Mouse (Mus musculus): ENCODE results near the gene Epha8. TPM values are rescaled to one million over a fixed set of nuclear protein-coding genes. Genes with fewer than 3 reads are reported as not detected.

The Epha8 gene
- polyA plus RNA-seq, 1 experiment: not detected

- TF ChIP-seq MYOD1 (IDR thresholded peaks at IDR 0.05; ENCODE audit: control insufficient read depth in 1 of 3, insufficient read length in 2 of 3, low read depth in 2 of 3) (no peak), USF1 (IDR thresholded peaks at IDR 0.05; ENCODE audit: low read depth) (no peak), MAX (IDR thresholded peaks at IDR 0.05; ENCODE audit: low read depth) (no peak), CEBPB (IDR thresholded peaks at IDR 0.05; ENCODE audit: insufficient read depth, poor library complexity, severe bottlenecking) (no peak), TCF12 (IDR thresholded peaks at IDR 0.05; ENCODE audit: insufficient read depth, poor library complexity, severe bottlenecking) (no peak), SRF (IDR thresholded peaks at IDR 0.05; ENCODE audit: control insufficient read depth, insufficient read length, low read depth) (no peak), E2F4 (IDR thresholded peaks at IDR 0.05; ENCODE audit: insufficient read depth) (no peak), MYOG (IDR thresholded peaks at IDR 0.05; ENCODE audit: control insufficient read depth in 1 of 3, insufficient read depth in 1 of 3, insufficient read length in 2 of 3, low read depth in 2 of 3) (no peak), POLR2AphosphoS2 (IDR thresholded peaks at IDR 0.05; ENCODE audit: insufficient read length, low read depth) (no peak), POLR2A (IDR thresholded peaks at IDR 0.05; ENCODE audit: insufficient read length, low read depth) (no peak), TCF3 (IDR thresholded peaks at IDR 0.05; ENCODE audit: insufficient read length, low read depth) (no peak), REST (IDR thresholded peaks at IDR 0.05; ENCODE audit: insufficient read depth, insufficient read length) (no peak)
- Histone ChIP-seq H3K4me2 (ENCODE audit: low read depth) (no peak overlapping the region), H3K4me3 (no peak overlapping the region), H3ac (ENCODE audit: control insufficient read depth, insufficient read length) (no peak overlapping the region), H3K79me2 (ENCODE audit: control insufficient read depth, insufficient read depth) (no peaks in the 10 kb centered on the region), H3K36me3 (ENCODE audit: control insufficient read depth, insufficient read depth) (no peaks in the 10 kb centered on the region), H3K27me3 (ENCODE audit: control insufficient read depth, insufficient read depth, insufficient read length) (peaks cover 67% of the 10 kb centered on the region)
Measured at GRCm38 (mm10) chr4:136894821-136895220, 61.8 kb downstream of the Epha8 start.

- Histone ChIP-seq H3ac (ENCODE audit: control insufficient read depth, insufficient read length) (no peak overlapping the region), H3K27me3 (ENCODE audit: control insufficient read depth, insufficient read depth, insufficient read length) (peaks cover 76% of the 10 kb centered on the region), H3K4me2 (ENCODE audit: low read depth) (no peak overlapping the region), H3K4me3 (no peak overlapping the region), H3K36me3 (ENCODE audit: control insufficient read depth, insufficient read depth) (no peaks in the 10 kb centered on the region), H3K79me2 (ENCODE audit: control insufficient read depth, insufficient read depth) (no peaks in the 10 kb centered on the region)
- TF ChIP-seq REST (IDR thresholded peaks at IDR 0.05; ENCODE audit: insufficient read depth, insufficient read length): no peak
- no peak for TF ChIP-seq E2F4 (IDR thresholded peaks at IDR 0.05; ENCODE audit: insufficient read depth)
- no peak for TF ChIP-seq POLR2A (IDR thresholded peaks at IDR 0.05; ENCODE audit: insufficient read length, low read depth)
- no peak for TF ChIP-seq CEBPB (IDR thresholded peaks at IDR 0.05; ENCODE audit: insufficient read depth, poor library complexity, severe bottlenecking)
- no peak for TF ChIP-seq SRF (IDR thresholded peaks at IDR 0.05; ENCODE audit: control insufficient read depth, insufficient read length, low read depth)
- TF ChIP-seq TCF3 (IDR thresholded peaks at IDR 0.05; ENCODE audit: insufficient read length, low read depth): no peak
Measured at GRCm38 (mm10) chr4:136893691-136894543, 62.7 kb downstream of the Epha8 start.

- no peak within 1 kb of the TSS for H3K4me2 ChIP-seq (ENCODE audit: low read depth)
- H3K36me3 ChIP-seq (ENCODE audit: control insufficient read depth, insufficient read depth): no peaks in the 10 kb centered on the region
- no peaks in the 10 kb centered on the region for H3K79me2 ChIP-seq (ENCODE audit: control insufficient read depth, insufficient read depth)
- no peak within 1 kb of the TSS for H3K4me3 ChIP-seq
- peaks cover 76% of the 10 kb centered on the region for H3K27me3 ChIP-seq (ENCODE audit: control insufficient read depth, insufficient read depth, insufficient read length)
- TF ChIP-seq POLR2AphosphoS2 (IDR thresholded peaks at IDR 0.05; ENCODE audit: insufficient read length, low read depth) (no peak), USF1 (IDR thresholded peaks at IDR 0.05; ENCODE audit: low read depth) (no peak), TCF3 (IDR thresholded peaks at IDR 0.05; ENCODE audit: insufficient read length, low read depth) (no peak), TCF12 (IDR thresholded peaks at IDR 0.05; ENCODE audit: insufficient read depth, poor library complexity, severe bottlenecking) (no peak), SRF (IDR thresholded peaks at IDR 0.05; ENCODE audit: control insufficient read depth, insufficient read length, low read depth) (no peak), MAX (IDR thresholded peaks at IDR 0.05; ENCODE audit: low read depth) (no peak), MYOG (IDR thresholded peaks at IDR 0.05; ENCODE audit: control insufficient read depth in 1 of 3, insufficient read depth in 1 of 3, insufficient read length in 2 of 3, low read depth in 2 of 3) (no peak), E2F4 (IDR thresholded peaks at IDR 0.05; ENCODE audit: insufficient read depth) (no peak), CEBPB (IDR thresholded peaks at IDR 0.05; ENCODE audit: insufficient read depth, poor library complexity, severe bottlenecking) (no peak), REST (IDR thresholded peaks at IDR 0.05; ENCODE audit: insufficient read depth, insufficient read length) (no peak), POLR2A (IDR thresholded peaks at IDR 0.05; ENCODE audit: insufficient read length, low read depth) (no peak), MYOD1 (IDR thresholded peaks at IDR 0.05; ENCODE audit: control insufficient read depth in 1 of 3, insufficient read length in 2 of 3, low read depth in 2 of 3) (no peak)
- no peak within 1 kb of the TSS for H3ac ChIP-seq (ENCODE audit: control insufficient read depth, insufficient read length)
Measured at GRCm38 (mm10) chr4:136892811-136893210, 63.8 kb downstream of the Epha8 start, which contains the start of gene C1qc. Gene C1qc, minus strand, starts transcription at chr4:136893065.

GRCm38 (mm10) chr4:136892371-136892770 lies 64.2 kb downstream of the Epha8 start:
- Histone ChIP-seq H3K4me2 (ENCODE audit: low read depth) (no peak overlapping the region), H3K27me3 (ENCODE audit: control insufficient read depth, insufficient read depth, insufficient read length) (peaks cover 76% of the 10 kb centered on the region), H3K79me2 (ENCODE audit: control insufficient read depth, insufficient read depth) (no peaks in the 10 kb centered on the region), H3ac (ENCODE audit: control insufficient read depth, insufficient read length) (no peak overlapping the region), H3K4me3 (no peak overlapping the region), H3K36me3 (ENCODE audit: control insufficient read depth, insufficient read depth) (no peaks in the 10 kb centered on the region)
- no peak for TF ChIP-seq REST (IDR thresholded peaks at IDR 0.05; ENCODE audit: insufficient read depth, insufficient read length)
- no peak for TF ChIP-seq TCF12 (IDR thresholded peaks at IDR 0.05; ENCODE audit: insufficient read depth, poor library complexity, severe bottlenecking)
- no peak for TF ChIP-seq E2F4 (IDR thresholded peaks at IDR 0.05; ENCODE audit: insufficient read depth)

GRCm38 (mm10) chr4:136891115-136891514 lies 65.5 kb downstream of the Epha8 start:
- H3K27me3 ChIP-seq (ENCODE audit: control insufficient read depth, insufficient read depth, insufficient read length): peaks cover 74% of the 10 kb centered on the region
- H3ac ChIP-seq (ENCODE audit: control insufficient read depth, insufficient read length): no peak overlapping the region
- no peaks in the 10 kb centered on the region for H3K36me3 ChIP-seq (ENCODE audit: control insufficient read depth, insufficient read depth)
- TF ChIP-seq MYOG (IDR thresholded peaks at IDR 0.05; ENCODE audit: control insufficient read depth in 1 of 3, insufficient read depth in 1 of 3, insufficient read length in 2 of 3, low read depth in 2 of 3) (no peak), POLR2A (IDR thresholded peaks at IDR 0.05; ENCODE audit: insufficient read length, low read depth) (no peak), TCF3 (IDR thresholded peaks at IDR 0.05; ENCODE audit: insufficient read length, low read depth) (no peak)
- H3K4me3 ChIP-seq: no peak overlapping the region
- H3K79me2 ChIP-seq (ENCODE audit: control insufficient read depth, insufficient read depth): no peaks in the 10 kb centered on the region
- H3K4me2 ChIP-seq (ENCODE audit: low read depth): no peak overlapping the region
